Mouse (Mus musculus): ENCODE measurements around the gene Fam110a.

Fam110a gene

GRCm38 (mm10) chr2:151925715-151926114, 54.3 kb downstream of the Fam110a start:
- DNase-seq = no peak

- no peak for DNase-seq
These were observed 55.7 kb downstream of the Fam110a start for GRCm38 (mm10) chr2:151924276-151924675.

- DNase-seq = no peak
These were observed 58.4 kb downstream of the Fam110a start for GRCm38 (mm10) chr2:151921596-151921995.

- no peak for DNase-seq
These were observed 59.0 kb downstream of the Fam110a start for GRCm38 (mm10) chr2:151921068-151921467.
